Mouse (Mus musculus) intestine, embryonic 16.5 days (tissue): ENCODE results near the gene Slc41a1. TPM values are rescaled to one million over a fixed set of nuclear protein-coding genes. Genes with fewer than 3 reads are reported as not detected.

ENCODE experiments used
- ATAC-seq: fragments of 200-750 bp; cut with Nextera tagmentation; 2 replicates; pipeline ENCODE4 v1.8.0; 2017; ENCODE audit warnings: moderate TSS enrichment, moderate library complexity
- H3K27ac ChIP-seq: fragments of 300-500 bp; sonication (generic); 2 replicates; pipeline ENCODE4 v1.5.1; 2014; ENCODE audit warnings: mild to moderate bottlenecking, low read length
- H3K27me3 ChIP-seq: fragments of 300-500 bp; sonication (generic); replicated peaks from 2 replicates; pipeline ENCODE4 v1.6.1; 2014; ENCODE audit warnings: low read length, control low read depth, mixed read lengths; ENCODE audit not compliant: control insufficient read depth, insufficient read depth
- H3K36me3 ChIP-seq: fragments of 300-500 bp; sonication (generic); 2 replicates; pipeline ENCODE4 v1.6.1; 2014; ENCODE audit warnings: low read length, control low read depth; ENCODE audit not compliant: control insufficient read depth, insufficient read depth
- H3K4me1 ChIP-seq: fragments of 300-500 bp; sonication (generic); 2 replicates; pipeline ENCODE4 v1.6.1; 2014; ENCODE audit warnings: low read length, control low read depth, mixed read lengths; ENCODE audit not compliant: control insufficient read depth, insufficient read depth
- H3K4me2 ChIP-seq: fragments of 300-500 bp; sonication (generic); 2 replicates; pipeline ENCODE4 v1.6.1; 2014; ENCODE audit warnings: low read depth, low read length, control low read depth
- H3K4me3 ChIP-seq: fragments of 300-500 bp; sonication (generic); 2 replicates; pipeline ENCODE4 v1.5.1; 2014; ENCODE audit warnings: mild to moderate bottlenecking, low read length
- H3K9ac ChIP-seq: fragments of 300-500 bp; sonication (generic); 2 replicates; pipeline ENCODE4 v1.6.1; 2014; ENCODE audit warnings: low read depth, low read length
- H3K9me3 ChIP-seq: fragments of 300-500 bp; sonication (generic); 2 replicates; pipeline ENCODE4 v1.6.1; 2016; ENCODE audit warnings: low read length, control low read depth; ENCODE audit not compliant: control insufficient read depth
- WGBS: fragments of 180-500 bp; shearing (Covaris S2); extraction: QIAGEN DNeasy Blood & Tissue Kit; methylation state at CpG from one replicate; pipeline ENCODE4 v1.1.7; 2014; 5-methylcytosine and 5-hydroxymethylcytosine counted together
- polyA plus RNA-seq: library from polyadenylated mRNA; unstranded; fragments of >200 nt; fragmentation: Nextera tagmentation; extraction: Ambion mirVana; gene quantifications from 2 replicates; pipeline ENCODE4 v1.2.1, GENCODE M21; 2015

Slc41a1 gene
- polyA plus RNA-seq, 1 experiment from 2014 or later: 9.4 TPM

DNA sequence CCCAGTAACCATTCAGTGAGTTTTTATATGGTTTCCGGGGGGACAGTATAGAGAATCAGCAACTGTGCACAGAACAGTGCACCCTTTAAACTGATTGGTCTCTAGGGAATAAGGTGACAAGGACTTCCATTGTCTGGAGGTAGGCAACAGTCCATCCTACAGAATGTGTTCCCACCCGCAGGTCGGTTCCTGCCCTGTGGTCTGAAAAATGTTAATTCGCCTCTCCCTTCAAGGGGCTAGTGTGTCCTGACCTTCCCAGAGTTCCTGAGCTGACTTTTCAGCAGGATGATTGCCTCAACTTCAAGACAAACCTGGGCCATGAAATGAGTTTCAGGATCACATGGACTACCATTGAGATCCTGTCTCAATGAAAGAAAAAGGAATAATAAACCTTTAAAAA is 64.1 kb downstream of the Slc41a1 start:
- Histone ChIP-seq H3K36me3 (no peaks in the 10 kb centered on the region), H3K4me1 (no peaks in the 10 kb centered on the region), H3K27ac (no peak overlapping the region), H3K4me2 (no peak overlapping the region), H3K27me3 (no peaks in the 10 kb centered on the region), H3K9me3 (no peaks in the 10 kb centered on the region), H3K4me3 (no peak overlapping the region), H3K9ac (no peak overlapping the region)
- ATAC-seq: no peak
- WGBS: 75% methylated on average over 4 of the region's 4 CpGs

Other genes with a start within 250 kb of the Slc41a1 start
- gene Avpr1b, start 228.3 kb upstream of the Slc41a1 start, polyA plus RNA-seq: 0.04 and 0.06 TPM in 2 replicates
- gene Ctse, start 189.2 kb upstream of the Slc41a1 start, polyA plus RNA-seq: 1.1 and 1.7 TPM in 2 replicates
- 5.5 and 6.2 TPM in 2 replicates for gene Rab7b, start 138.8 kb upstream of the Slc41a1 start, polyA plus RNA-seq
- gene Slc26a9, start 83.5 kb upstream of the Slc41a1 start, polyA plus RNA-seq: 2.1 and 2.8 TPM in 2 replicates
- 8.0 and 10.2 TPM in 2 replicates for gene Pm20d1, start 30.1 kb upstream of the Slc41a1 start, polyA plus RNA-seq
- gene Rab29, start 39.7 kb downstream of the Slc41a1 start, polyA plus RNA-seq: 22.4 and 22.7 TPM in 2 replicates
- gene Nucks1, start 83.0 kb downstream of the Slc41a1 start, polyA plus RNA-seq: 44.5 TPM in 2 replicates
- gene Slc45a3, start 135.5 kb downstream of the Slc41a1 start, polyA plus RNA-seq: 2.5 and 2.9 TPM in 2 replicates
- gene Elk4, start 180.1 kb downstream of the Slc41a1 start, polyA plus RNA-seq: 13.2 and 14.3 TPM in 2 replicates
- 8.7 and 10.1 TPM in 2 replicates for gene Mfsd4a, start 240.6 kb downstream of the Slc41a1 start, polyA plus RNA-seq